Mouse (Mus musculus): ENCODE measurements around the gene Wrnip1. TPM values are rescaled to one million over a fixed set of nuclear protein-coding genes. Genes with fewer than 3 reads are reported as not detected.
A peak's percentile ranks its signal among the peaks of the same experiment; 100 is the strongest.

Wrnip1 gene
- polyA plus RNA-seq, 1 experiment from 2014 or later = 15.7 TPM

DNA sequence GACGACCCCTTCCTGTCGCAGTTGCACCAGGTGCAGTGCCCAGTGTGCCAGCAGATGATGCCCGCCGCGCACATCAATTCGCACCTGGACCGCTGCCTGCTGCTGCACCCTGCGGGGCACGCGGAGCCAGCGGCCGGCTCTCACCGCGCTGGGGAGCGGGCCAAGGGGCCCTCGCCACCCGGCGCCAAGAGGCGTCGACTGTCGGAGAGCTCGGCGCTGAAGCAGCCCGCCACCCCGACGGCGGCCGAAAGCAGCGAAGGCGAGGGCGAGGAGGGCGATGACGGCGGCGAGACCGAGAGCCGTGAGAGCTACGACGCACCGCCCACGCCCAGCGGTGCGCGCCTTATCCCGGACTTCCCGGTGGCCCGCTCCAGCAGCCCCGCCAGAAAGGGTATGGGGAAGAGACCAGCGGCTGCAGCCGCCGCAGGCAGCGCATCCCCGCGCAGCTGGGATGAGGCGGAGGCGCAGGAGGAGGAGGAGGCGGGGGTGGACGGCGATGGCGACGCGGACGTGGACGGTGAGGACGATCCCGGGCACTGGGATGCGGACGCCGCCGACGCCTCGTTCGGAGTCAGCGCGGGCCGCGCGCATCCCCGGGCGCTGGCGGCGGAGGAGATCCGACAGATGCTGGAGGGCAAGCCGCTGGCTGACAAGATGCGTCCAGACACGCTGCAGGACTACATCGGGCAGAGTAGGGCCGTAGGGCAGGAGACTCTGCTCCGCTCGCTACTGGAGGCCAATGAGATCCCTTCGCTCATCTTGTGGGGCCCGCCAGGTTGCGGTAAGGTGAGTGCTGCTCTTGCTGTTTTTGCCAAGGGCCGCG, 632 bp downstream of the Wrnip1 start, which contains the start of gene D930007J09Rik:
TSS of gene D930007J09Rik (minus strand) at position 591 of the 823 bp plus-strand sequence.
- WGBS = under 1% methylated on average over 94 of the region's 95 CpGs
- H3K4me2 ChIP-seq (ENCODE audit: low read depth, low read length) = peak within 1 kb of the TSS; percentile 92
- peak within 1 kb of the TSS; percentile 82 for H3K9ac ChIP-seq (ENCODE audit: low read depth, low read length)
- H3K27ac ChIP-seq (ENCODE audit: low read length) = peak within 1 kb of the TSS; percentile 84
- peak; percentile 59 for ATAC-seq
- no peaks in the 10 kb centered on the region for H3K27me3 ChIP-seq (replicated peaks; ENCODE audit: control insufficient read depth, insufficient read depth, low read length)
- H3K4me3 ChIP-seq (ENCODE audit: low read length) = peak within 1 kb of the TSS; percentile 75
- peaks cover 15% of the 10 kb centered on the region for H3K4me1 ChIP-seq (ENCODE audit: control insufficient read depth, insufficient read depth, low read length)
- H3K9me3 ChIP-seq (ENCODE audit: control insufficient read depth, low read length) = no peaks in the 10 kb centered on the region
- peaks cover 6% of the 10 kb centered on the region; the same call in 1 of the 2 replicates for H3K36me3 ChIP-seq (ENCODE audit: control insufficient read depth, insufficient read depth, low read length)

DNA sequence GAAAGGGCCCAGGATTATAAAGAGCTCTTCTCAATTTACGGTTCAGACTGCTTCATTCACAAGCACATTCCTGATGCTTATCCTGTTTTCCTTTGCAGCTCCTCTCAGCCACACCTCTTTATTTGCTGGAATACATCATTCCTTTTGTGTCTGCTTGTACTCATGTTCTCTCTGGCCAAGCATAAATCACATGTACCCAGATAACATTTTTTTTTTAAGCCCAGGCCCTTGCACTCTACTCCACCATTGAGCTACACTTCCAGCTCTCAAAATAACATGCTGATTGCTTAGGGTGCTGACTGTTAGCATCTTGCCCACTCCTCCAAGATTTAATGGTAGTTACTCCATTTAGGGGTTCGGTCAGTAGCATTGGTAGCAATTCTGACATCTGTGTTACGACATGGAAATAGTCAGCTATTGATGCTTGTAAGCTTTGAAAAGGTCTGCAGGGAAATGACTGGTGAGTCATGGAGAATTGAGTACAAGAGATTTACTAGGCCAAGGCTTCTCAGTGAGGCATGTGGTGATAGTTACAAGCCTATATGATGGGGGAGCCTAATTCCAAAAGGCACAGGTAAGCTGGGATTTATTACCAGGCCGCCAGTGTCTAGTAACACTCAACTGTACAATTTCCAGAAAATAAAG, 2.0 kb downstream of the Wrnip1 start:
- Histone ChIP-seq H3K27ac (ENCODE audit: low read length) (no peak overlapping the region), H3K4me3 (ENCODE audit: low read length) (peak overlapping the region; percentile 75; the same call in 1 of the 2 replicates), H3K9me3 (ENCODE audit: control insufficient read depth, low read length) (no peaks in the 10 kb centered on the region), H3K36me3 (ENCODE audit: control insufficient read depth, insufficient read depth, low read length) (peaks cover 6% of the 10 kb centered on the region; the same call in 1 of the 2 replicates), H3K9ac (ENCODE audit: low read depth, low read length) (0 out of 2 replicates have a peak overlapping the region, but pooled peaks have one; percentile 6), H3K4me1 (ENCODE audit: control insufficient read depth, insufficient read depth, low read length) (peaks cover 15% of the 10 kb centered on the region), H3K4me2 (ENCODE audit: low read depth, low read length) (peak overlapping the region; percentile 92), H3K27me3 (replicated peaks; ENCODE audit: control insufficient read depth, insufficient read depth, low read length) (no peaks in the 10 kb centered on the region)
- 73% methylated on average over 4 of the region's 4 CpGs for WGBS
- ATAC-seq = no peak

GRCm38 (mm10) chr13:32806820-32807219, 5.0 kb downstream of the Wrnip1 start:
- no peak overlapping the region for H3K4me2 ChIP-seq (ENCODE audit: low read depth, low read length)
- no peak overlapping the region for H3K4me3 ChIP-seq (ENCODE audit: low read length)
- H3K27ac ChIP-seq (ENCODE audit: low read length) = no peak overlapping the region
- WGBS = 82% methylated on average over 7 of the region's 7 CpGs
- H3K9me3 ChIP-seq (ENCODE audit: control insufficient read depth, low read length) = no peaks in the 10 kb centered on the region
- no peak for ATAC-seq
- no peak overlapping the region for H3K9ac ChIP-seq (ENCODE audit: low read depth, low read length)
- no peaks in the 10 kb centered on the region for H3K27me3 ChIP-seq (replicated peaks; ENCODE audit: control insufficient read depth, insufficient read depth, low read length)
- peaks cover 12% of the 10 kb centered on the region for H3K4me1 ChIP-seq (ENCODE audit: control insufficient read depth, insufficient read depth, low read length)
- peaks cover 6% of the 10 kb centered on the region; the same call in 1 of the 2 replicates for H3K36me3 ChIP-seq (ENCODE audit: control insufficient read depth, insufficient read depth, low read length)

GRCm38 (mm10) chr13:32807624-32808023, 5.8 kb downstream of the Wrnip1 start:
- H3K4me2 ChIP-seq (ENCODE audit: low read depth, low read length) = no peak overlapping the region
- ATAC-seq = no peak
- peaks cover 6% of the 10 kb centered on the region; the same call in 1 of the 2 replicates for H3K36me3 ChIP-seq (ENCODE audit: control insufficient read depth, insufficient read depth, low read length)
- no peaks in the 10 kb centered on the region for H3K9me3 ChIP-seq (ENCODE audit: control insufficient read depth, low read length)
- no peak overlapping the region for H3K27ac ChIP-seq (ENCODE audit: low read length)
- H3K4me3 ChIP-seq (ENCODE audit: low read length) = no peak overlapping the region
- no peaks in the 10 kb centered on the region for H3K27me3 ChIP-seq (replicated peaks; ENCODE audit: control insufficient read depth, insufficient read depth, low read length)
- H3K4me1 ChIP-seq (ENCODE audit: control insufficient read depth, insufficient read depth, low read length) = peaks cover 12% of the 10 kb centered on the region
- 90% methylated on average over 3 of the region's 3 CpGs for WGBS
- no peak overlapping the region for H3K9ac ChIP-seq (ENCODE audit: low read depth, low read length)

DNA sequence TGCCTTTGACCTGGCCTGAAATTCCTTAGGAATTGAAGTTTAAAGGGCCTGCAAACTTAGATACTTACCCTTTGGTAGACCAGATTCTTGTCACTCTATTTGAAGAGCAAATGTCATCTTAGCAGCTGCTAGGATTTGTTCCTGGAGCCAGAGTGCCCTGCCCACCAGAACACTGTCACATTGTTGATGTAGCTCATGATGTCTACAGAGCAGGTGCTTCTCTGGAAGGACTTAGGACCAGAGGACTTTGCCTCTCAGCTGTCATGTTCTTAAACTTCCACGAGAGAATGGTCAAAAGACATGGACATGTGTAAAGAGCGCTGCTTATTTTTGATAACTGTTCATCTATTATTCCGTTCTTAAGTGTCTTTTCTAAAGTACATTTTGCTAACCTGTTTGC, 17.4 kb downstream of the Wrnip1 start:
- WGBS = 92% methylated on average over 3 of the region's 3 CpGs

DNA sequence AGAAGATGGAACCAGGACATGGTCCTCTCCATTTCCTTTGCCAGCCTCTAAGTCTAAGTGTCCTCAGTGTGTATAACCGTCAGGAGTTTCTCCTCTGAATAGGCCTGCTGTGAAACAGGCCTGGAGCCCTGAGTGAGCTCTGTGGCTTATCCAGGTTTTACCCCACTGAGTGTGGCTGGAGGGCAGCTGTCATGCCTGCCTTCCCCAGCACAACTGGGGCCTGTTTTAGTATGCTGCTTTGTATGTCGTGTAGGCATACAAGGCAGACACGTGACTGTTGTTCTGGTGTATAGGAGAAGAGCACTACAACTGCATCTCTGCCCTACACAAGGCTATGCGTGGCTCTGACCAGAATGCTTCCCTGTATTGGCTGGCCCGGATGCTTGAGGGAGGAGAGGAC, 18.1 kb downstream of the Wrnip1 start:
- peaks cover 14% of the 10 kb centered on the region for H3K36me3 ChIP-seq (ENCODE audit: control insufficient read depth, insufficient read depth, low read length)
- no peaks in the 10 kb centered on the region for H3K27me3 ChIP-seq (replicated peaks; ENCODE audit: control insufficient read depth, insufficient read depth, low read length)
- no peak overlapping the region for H3K9ac ChIP-seq (ENCODE audit: low read depth, low read length)
- no peaks in the 10 kb centered on the region for H3K9me3 ChIP-seq (ENCODE audit: control insufficient read depth, low read length)
- no peak overlapping the region for H3K27ac ChIP-seq (ENCODE audit: low read length)
- no peak overlapping the region for H3K4me2 ChIP-seq (ENCODE audit: low read depth, low read length)
- no peaks in the 10 kb centered on the region for H3K4me1 ChIP-seq (ENCODE audit: control insufficient read depth, insufficient read depth, low read length)
- ATAC-seq = no peak
- 87% methylated on average over 5 of the region's 5 CpGs for WGBS
- no peak overlapping the region for H3K4me3 ChIP-seq (ENCODE audit: low read length)

More for the DNA sequence above, 17.4 kb downstream of the Wrnip1 start:
- no peak overlapping the region for H3K27ac ChIP-seq (ENCODE audit: low read length)
- no peak overlapping the region for H3K4me2 ChIP-seq (ENCODE audit: low read depth, low read length)
- no peak for ATAC-seq
- no peaks in the 10 kb centered on the region for H3K27me3 ChIP-seq (replicated peaks; ENCODE audit: control insufficient read depth, insufficient read depth, low read length)
- peaks cover 14% of the 10 kb centered on the region for H3K36me3 ChIP-seq (ENCODE audit: control insufficient read depth, insufficient read depth, low read length)
- no peak overlapping the region for H3K9ac ChIP-seq (ENCODE audit: low read depth, low read length)
- H3K4me3 ChIP-seq (ENCODE audit: low read length) = no peak overlapping the region
- H3K4me1 ChIP-seq (ENCODE audit: control insufficient read depth, insufficient read depth, low read length) = no peaks in the 10 kb centered on the region
- H3K9me3 ChIP-seq (ENCODE audit: control insufficient read depth, low read length) = no peaks in the 10 kb centered on the region

GRCm38 (mm10) chr13:32821671-32822070, 19.8 kb downstream of the Wrnip1 start:
- Histone ChIP-seq H3K36me3 (ENCODE audit: control insufficient read depth, insufficient read depth, low read length) (peaks cover 14% of the 10 kb centered on the region), H3K4me3 (ENCODE audit: low read length) (no peak overlapping the region), H3K4me1 (ENCODE audit: control insufficient read depth, insufficient read depth, low read length) (no peaks in the 10 kb centered on the region), H3K9me3 (ENCODE audit: control insufficient read depth, low read length) (no peaks in the 10 kb centered on the region), H3K9ac (ENCODE audit: low read depth, low read length) (no peak overlapping the region), H3K27me3 (replicated peaks; ENCODE audit: control insufficient read depth, insufficient read depth, low read length) (no peaks in the 10 kb centered on the region), H3K27ac (ENCODE audit: low read length) (no peak overlapping the region), H3K4me2 (ENCODE audit: low read depth, low read length) (no peak overlapping the region)
- ATAC-seq = no peak
- WGBS = over 99% methylated on average over 4 of the region's 4 CpGs

GRCm38 (mm10) chr13:32823126-32823525, 21.3 kb downstream of the Wrnip1 start:
- Histone ChIP-seq H3K9me3 (ENCODE audit: control insufficient read depth, low read length) (no peaks in the 10 kb centered on the region), H3K4me3 (ENCODE audit: low read length) (no peak overlapping the region), H3K4me2 (ENCODE audit: low read depth, low read length) (no peak overlapping the region), H3K4me1 (ENCODE audit: control insufficient read depth, insufficient read depth, low read length) (no peaks in the 10 kb centered on the region), H3K36me3 (ENCODE audit: control insufficient read depth, insufficient read depth, low read length) (peaks cover 14% of the 10 kb centered on the region), H3K27ac (ENCODE audit: low read length) (no peak overlapping the region), H3K9ac (ENCODE audit: low read depth, low read length) (no peak overlapping the region), H3K27me3 (replicated peaks; ENCODE audit: control insufficient read depth, insufficient read depth, low read length) (no peaks in the 10 kb centered on the region)
- no peak for ATAC-seq
- WGBS = 86% methylated on average over 6 of the region's 6 CpGs
